Mouse (Mus musculus) testis, adult 2 months (tissue): ENCODE data around the gene Nrg4. TPM values are rescaled to one million over a fixed set of nuclear protein-coding genes. Genes with fewer than 3 reads are reported as not detected.

Experiments
- H3K27ac ChIP-seq: fragments of 200-500 bp; 2 replicates; pipeline ENCODE4 v1.5.1; 2012; ENCODE audit warnings: low read depth, low read length; ENCODE audit not compliant: control insufficient read depth, insufficient read depth
- H3K27me3 ChIP-seq: fragments of 200-500 bp; 2 replicates; pipeline ENCODE4 v1.6.1; 2012; ENCODE audit warnings: mild to moderate bottlenecking, low read length, moderate library complexity; ENCODE audit not compliant: control insufficient read depth, insufficient read depth
- H3K36me3 ChIP-seq: fragments of 200-500 bp; 2 replicates; pipeline ENCODE4 v1.6.1; 2012; ENCODE audit warnings: mild to moderate bottlenecking, low read length; ENCODE audit not compliant: control insufficient read depth, insufficient read depth
- H3K4me1 ChIP-seq: fragments of 200-500 bp; 2 replicates; pipeline ENCODE4 v1.6.1; 2012; ENCODE audit warnings: low read length; ENCODE audit not compliant: control insufficient read depth, insufficient read depth
- H3K4me3 ChIP-seq: fragments of 200-500 bp; 2 replicates; pipeline ENCODE4 v1.5.1; 2012; ENCODE audit warnings: low read depth, mild to moderate bottlenecking, low read length, moderate library complexity, mixed read lengths; ENCODE audit not compliant: control insufficient read depth
- CTCF ChIP-seq: fragments of 200-500 bp; IDR thresholded peaks from 2 replicates; pipeline ENCODE4 v1.5.1; 2012; ENCODE audit warnings: low read depth, mild to moderate bottlenecking, inconsistent platforms, low read length, moderate library complexity; ENCODE audit not compliant: control insufficient read depth, insufficient read depth, insufficient replicate concordance
- POLR2A ChIP-seq: fragments of 200-500 bp; IDR thresholded peaks from 2 replicates; pipeline ENCODE4 v1.6.1; 2012; ENCODE audit warnings: low read depth, mild to moderate bottlenecking, inconsistent platforms, low read length, moderate library complexity; ENCODE audit not compliant: control insufficient read depth
- polyA plus RNA-seq: library from polyadenylated mRNA; depleted of rRNA; stranded (reverse); fragments of >200 nt; gene quantifications from 2 replicates; pipeline ENCODE4 v1.2.3, GENCODE M21; 2012

Nrg4 gene
- polyA plus RNA-seq, 1 experiment, result 0.85 TPM

GRCm38 (mm10) chr9:55355270-55355834, 28.7 kb upstream of the Nrg4 start:
- H3K36me3 ChIP-seq, result no peaks in the 10 kb centered on the region
- H3K4me3 ChIP-seq, result no peak overlapping the region
- H3K27ac ChIP-seq, result no peak overlapping the region
- TF ChIP-seq CTCF (no peak), POLR2A (no peak)
- no peaks in the 10 kb centered on the region for H3K27me3 ChIP-seq
- H3K4me1 ChIP-seq, result no peaks in the 10 kb centered on the region

- TF ChIP-seq CTCF (no peak), POLR2A (no peak)
- H3K4me1 ChIP-seq, result no peaks in the 10 kb centered on the region
- H3K27ac ChIP-seq, result no peak overlapping the region
- H3K36me3 ChIP-seq, result no peaks in the 10 kb centered on the region
- H3K27me3 ChIP-seq, result no peaks in the 10 kb centered on the region
- no peak overlapping the region for H3K4me3 ChIP-seq
These were observed 28.0 kb upstream of the Nrg4 start for GRCm38 (mm10) chr9:55354686-55355085.

GRCm38 (mm10) chr9:55348664-55349063, 22.0 kb upstream of the Nrg4 start:
- no peak overlapping the region for H3K4me3 ChIP-seq
- H3K27ac ChIP-seq, result no peak overlapping the region
- no peaks in the 10 kb centered on the region for H3K36me3 ChIP-seq
- no peak for TF ChIP-seq POLR2A
- TF ChIP-seq CTCF, result no peak
- H3K27me3 ChIP-seq, result no peaks in the 10 kb centered on the region
- no peaks in the 10 kb centered on the region for H3K4me1 ChIP-seq

GRCm38 (mm10) chr9:55345332-55345731, 18.7 kb upstream of the Nrg4 start:
- Histone ChIP-seq H3K4me1 (no peaks in the 10 kb centered on the region), H3K36me3 (no peaks in the 10 kb centered on the region), H3K27me3 (no peaks in the 10 kb centered on the region), H3K4me3 (no peak overlapping the region), H3K27ac (no peak overlapping the region)
- TF ChIP-seq POLR2A (no peak), CTCF (no peak)

GRCm38 (mm10) chr9:55344165-55344564, 17.5 kb upstream of the Nrg4 start:
- no peaks in the 10 kb centered on the region for H3K36me3 ChIP-seq
- TF ChIP-seq POLR2A, result no peak
- no peak for TF ChIP-seq CTCF
- no peak overlapping the region for H3K4me3 ChIP-seq
- H3K4me1 ChIP-seq, result no peaks in the 10 kb centered on the region
- H3K27ac ChIP-seq, result no peak overlapping the region
- no peaks in the 10 kb centered on the region for H3K27me3 ChIP-seq

GRCm38 (mm10) chr9:55332949-55333348, 6.3 kb upstream of the Nrg4 start:
- Histone ChIP-seq H3K4me1 (no peaks in the 10 kb centered on the region), H3K36me3 (no peaks in the 10 kb centered on the region), H3K27ac (no peak overlapping the region), H3K27me3 (no peaks in the 10 kb centered on the region), H3K4me3 (no peak overlapping the region)
- no peak for TF ChIP-seq CTCF
- TF ChIP-seq POLR2A, result no peak

- Histone ChIP-seq H3K4me1 (no peaks in the 10 kb centered on the region), H3K27me3 (no peaks in the 10 kb centered on the region), H3K27ac (no peak overlapping the region), H3K36me3 (no peaks in the 10 kb centered on the region), H3K4me3 (no peak overlapping the region)
- no peak for TF ChIP-seq POLR2A
These were observed 5.8 kb upstream of the Nrg4 start for GRCm38 (mm10) chr9:55332476-55332875.

- no peak overlapping the region for H3K4me3 ChIP-seq
- no peaks in the 10 kb centered on the region for H3K27me3 ChIP-seq
- no peak overlapping the region for H3K27ac ChIP-seq
- H3K4me1 ChIP-seq, result peaks cover 2% of the 10 kb centered on the region
- no peaks in the 10 kb centered on the region for H3K36me3 ChIP-seq
- no peak for TF ChIP-seq POLR2A
These were observed 2.8 kb upstream of the Nrg4 start for GRCm38 (mm10) chr9:55329401-55329800.
